Mouse (Mus musculus) heart, adult 2 months (tissue): ENCODE data around the gene Casc3. TPM values are rescaled to one million over a fixed set of nuclear protein-coding genes. Genes with fewer than 3 reads are reported as not detected.
A peak's percentile ranks its signal among the peaks of the same experiment; 100 is the strongest.
"Not testable (repeated sequence)": the region's sequence is repeated elsewhere in the genome, so short reads cannot be mapped to it uniquely, and the experiment has no call there.

Experiments
- DNase-seq, 2 experiments: peaks; one replicate each; pipeline ENCODE4 v3.0.0; 2021
- H3K27ac ChIP-seq: fragments of 200-600 bp; 2 replicates; pipeline ENCODE4 v1.8.1; 2022
- H3K27me3 ChIP-seq: fragments of 200-500 bp; 2 replicates; pipeline ENCODE4 v1.6.1; 2012; ENCODE audit warnings: mild to moderate bottlenecking, low read length, inconsistent platforms, mixed read lengths; ENCODE audit not compliant: control insufficient read depth, insufficient read depth
- H3K36me3 ChIP-seq: fragments of 200-500 bp; 2 replicates; pipeline ENCODE4 v1.6.1; 2012; ENCODE audit warnings: low read length, inconsistent platforms; ENCODE audit not compliant: control insufficient read depth, insufficient read depth
- H3K4me1 ChIP-seq: fragments of 200-500 bp; 2 replicates; pipeline ENCODE4 v1.6.1; 2011; ENCODE audit warnings: low read length; ENCODE audit not compliant: control insufficient read depth, insufficient read depth
- H3K4me3 ChIP-seq: fragments of 200-600 bp; 2 replicates; pipeline ENCODE4 v1.8.1; 2022
- H3K79me2 ChIP-seq: fragments of 200-500 bp; replicated peaks from 2 replicates; pipeline ENCODE4 v1.6.1; 2012; ENCODE audit warnings: mild to moderate bottlenecking, inconsistent platforms, low read length, moderate library complexity, mixed read lengths; ENCODE audit not compliant: control insufficient read depth, insufficient read depth
- H3K9ac ChIP-seq: fragments of 200-500 bp; 2 replicates; pipeline ENCODE4 v1.6.1; 2012; ENCODE audit warnings: low read depth, mild to moderate bottlenecking, control low read depth, inconsistent platforms, low read length, mixed read lengths
- CTCF ChIP-seq: fragments of 200-600 bp; IDR thresholded peaks from 2 replicates; pipeline ENCODE4 v1.8.1; 2022; ENCODE audit warnings: antibody characterized with exemption, mild to moderate bottlenecking, moderate library complexity
- EP300 ChIP-seq: fragments of 200-500 bp; IDR thresholded peaks from 2 replicates; pipeline ENCODE4 v1.6.1; 2011; ENCODE audit warnings: low read depth, low read length, control low read depth; ENCODE audit not compliant: insufficient read depth
- POLR2A ChIP-seq: fragments of 200-500 bp; IDR thresholded peaks from 2 replicates; pipeline ENCODE4 v1.6.1; 2011; ENCODE audit warnings: mild to moderate bottlenecking, low read depth, low read length, control low read depth; ENCODE audit not compliant: insufficient read depth
- WGBS: fragments of 180-500 bp; shearing (Covaris S2); methylation state at CpG from one replicate; pipeline ENCODE4 v1.1.7; 2018; 5-methylcytosine and 5-hydroxymethylcytosine counted together
- intact Hi-C: fragments of 180-260 bp; cut with DNase I; formaldehyde crosslinking; loops from one replicate; pipeline ENCODE4 v1.15.1; 2025
- polyA plus RNA-seq: library from polyadenylated mRNA; depleted of rRNA; stranded (reverse); fragments of >200 nt; gene quantifications from 2 replicates; pipeline ENCODE4 v1.2.3, GENCODE M21; 2012
- total RNA-seq, 2 experiments: library from RNA; stranded (reverse); gene quantifications; 2 replicates each; pipeline ENCODE4 v1.2.3; 2021

Casc3 gene
- total and polyA plus RNA-seq, 3 experiments, result 17.5 to 20.7 (median 18.7) TPM

GRCm38 (mm10) chr11:98816706-98817239, 12.1 kb downstream of the Casc3 start:
- TF ChIP-seq POLR2A (no peak), EP300 (no peak), CTCF (no peak)
- Histone ChIP-seq H3K4me1 (peaks cover 2% of the 10 kb centered on the region; the same call in 1 of the 2 replicates), H3K27me3 (no peaks in the 10 kb centered on the region), H3K79me2 (peaks cover 3% of the 10 kb centered on the region; the same call in 1 of the 2 replicates), H3K9ac (no peak overlapping the region), H3K27ac (no peak overlapping the region), H3K4me3 (no peak overlapping the region), H3K36me3 (peaks cover 17% of the 10 kb centered on the region)
- intact Hi-C loops, result no loop called here
- DNase-seq, result no peak
- WGBS, result 89% methylated on average over 1 of the region's 1 CpGs

- H3K4me1 ChIP-seq, result peaks cover 2% of the 10 kb centered on the region; the same call in 1 of the 2 replicates
- H3K79me2 ChIP-seq, result no peaks in the 10 kb centered on the region; the same call in 1 of the 2 replicates
- H3K36me3 ChIP-seq, result peaks cover 8% of the 10 kb centered on the region
- 92% methylated on average over 5 of the region's 5 CpGs for WGBS
- TF ChIP-seq POLR2A (no peak), EP300 (no peak), CTCF (no peak)
- no peak overlapping the region for H3K4me3 ChIP-seq
- H3K9ac ChIP-seq, result no peak overlapping the region
- H3K27ac ChIP-seq, result no peak overlapping the region
- H3K27me3 ChIP-seq, result no peaks in the 10 kb centered on the region
- intact Hi-C loops, result no loop called here
- no peak for DNase-seq
Observed at GRCm38 (mm10) chr11:98820968-98821367, 16.3 kb downstream of the Casc3 start.

GRCm38 (mm10) chr11:98826071-98826470, 21.4 kb downstream of the Casc3 start:
- intact Hi-C loops, DNase-seq, H3K27me3 ChIP-seq, H3K9ac ChIP-seq, H3K4me3 ChIP-seq, H3K4me1 ChIP-seq, H3K27ac ChIP-seq, H3K79me2 ChIP-seq: not testable (repeated sequence)
- 86% methylated on average over 2 of the region's 2 CpGs for WGBS
- peaks cover 16% of the 10 kb centered on the region for H3K36me3 ChIP-seq

GRCm38 (mm10) chr11:98827877-98828276, 23.2 kb downstream of the Casc3 start:
- H3K9ac ChIP-seq, result no peak overlapping the region
- intact Hi-C loops, result loop anchor here (2.0 kb wide), 1 partner anchor 33 kb away; the partner anchor contains the start of gene Msl1
- no peaks in the 10 kb centered on the region for H3K27me3 ChIP-seq
- no peak for DNase-seq
- 75% methylated on average over 2 of the region's 2 CpGs for whole genome bisulfite sequencing
- TF ChIP-seq EP300 (no peak), CTCF (no peak), POLR2A (no peak)
- H3K27ac ChIP-seq, result no peak overlapping the region
- H3K4me1 ChIP-seq, result peaks cover 5% of the 10 kb centered on the region
- H3K4me3 ChIP-seq, result no peak overlapping the region
- no peaks in the 10 kb centered on the region; the same call in none of the 2 replicates for H3K79me2 ChIP-seq
- H3K36me3 ChIP-seq, result peaks cover 18% of the 10 kb centered on the region

- H3K4me1 ChIP-seq, result peaks cover 5% of the 10 kb centered on the region
- H3K79me2 ChIP-seq, result no peaks in the 10 kb centered on the region; the same call in 1 of the 2 replicates
- peak; percentile 20 to 39 for DNase-seq
- H3K27me3 ChIP-seq, result no peaks in the 10 kb centered on the region
- H3K9ac ChIP-seq, result peak overlapping the region; percentile 51; the same call in 1 of the 2 replicates
- peak overlapping the region; percentile 56 for H3K27ac ChIP-seq
- peaks cover 17% of the 10 kb centered on the region for H3K36me3 ChIP-seq
- intact Hi-C loops, result loop anchor here (1.0 to 2.0 kb wide), 2 partner anchors 34 to 129 kb away; partner anchors contain the start of gene Msl1
- 62% methylated on average over 12 of the region's 12 CpGs for WGBS
- TF ChIP-seq POLR2A, result no peak
- peak; percentile 88 for TF ChIP-seq CTCF
- H3K4me3 ChIP-seq, result no peak overlapping the region
Observed at GRCm38 (mm10) chr11:98829091-98829775, 24.5 kb downstream of the Casc3 start.

GRCm38 (mm10) chr11:98829875-98830274, 25.2 kb downstream of the Casc3 start:
- Histone ChIP-seq H3K9ac (no peak overlapping the region), H3K79me2 (no peaks in the 10 kb centered on the region; the same call in 1 of the 2 replicates), H3K27me3 (no peaks in the 10 kb centered on the region), H3K4me1 (peaks cover 5% of the 10 kb centered on the region), H3K27ac (peak overlapping the region; percentile 56), H3K36me3 (peaks cover 13% of the 10 kb centered on the region), H3K4me3 (no peak overlapping the region)
- no peak for TF ChIP-seq CTCF
- no peak for TF ChIP-seq POLR2A
- TF ChIP-seq EP300, result no peak
- 75% methylated on average over 4 of the region's 4 CpGs for WGBS
- no peak for DNase-seq
- intact Hi-C loops, result loop anchor here (1.0 to 2.0 kb wide), 2 partner anchors 35 to 130 kb away; partner anchors contain the start of gene Msl1
